Mouse (Mus musculus) naive thymus-derived CD4-positive, alpha-beta T cell, adult 2 months (primary cell): Measurements from ENCODE around the gene Foxs1.
A peak's percentile ranks its signal among the peaks of the same experiment; 100 is the strongest.

Experiments used
- DNase-seq: peaks from one replicate; pipeline ENCODE4 v3.0.0-alpha.2; 2011; ENCODE audit warnings: low read depth

Gene Foxs1

DNA sequence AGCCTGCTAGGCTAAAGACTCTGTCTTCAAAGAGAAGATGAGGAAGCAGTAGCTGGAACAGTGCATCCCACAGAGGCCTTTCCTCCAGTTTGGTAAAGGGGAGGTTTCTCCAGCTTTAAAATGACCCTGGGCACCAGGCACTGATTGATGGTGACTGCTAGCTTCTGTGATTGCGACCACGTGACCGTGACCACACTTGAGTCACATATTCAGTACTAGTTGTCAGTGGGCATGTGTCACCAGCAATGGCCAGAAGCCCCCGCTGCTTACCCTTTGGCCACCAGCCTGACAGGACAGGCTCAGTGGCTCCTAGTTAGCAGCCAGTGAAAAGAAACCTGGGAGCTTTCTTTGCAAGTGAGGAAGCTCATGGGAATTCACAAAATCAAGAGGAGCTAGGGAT lies 29.4 kb downstream of the Foxs1 start:
- DNase-seq, result peak; percentile 18

- no peak for DNase-seq
Observed at GRCm38 (mm10) chr2:152902658-152903057, 30.4 kb downstream of the Foxs1 start.

GRCm38 (mm10) chr2:152901296-152901695 lies 31.7 kb downstream of the Foxs1 start:
- DNase-seq, result no peak

DNA sequence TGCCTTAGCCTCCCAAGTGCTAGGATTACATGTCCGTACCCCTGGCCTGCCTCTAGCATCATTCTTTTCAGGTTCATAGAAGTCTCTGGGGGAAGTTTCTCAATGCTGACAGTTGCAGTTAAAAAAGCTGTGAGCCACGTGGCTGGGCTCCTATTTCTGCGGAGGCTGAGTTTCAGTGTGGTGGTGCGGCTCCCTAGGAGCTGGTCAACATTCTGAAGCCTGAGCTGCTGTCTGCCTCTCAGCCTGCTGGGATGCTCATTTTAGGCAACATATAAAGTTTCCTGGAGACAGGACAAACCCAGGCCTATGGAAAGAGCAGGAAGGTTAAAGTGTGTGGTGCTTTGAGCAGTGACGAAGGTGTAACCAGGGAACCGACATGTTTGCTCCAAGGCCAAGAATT lies 34.0 kb downstream of the Foxs1 start:
- DNase-seq, result no peak

GRCm38 (mm10) chr2:152896926-152897325 lies 36.1 kb downstream of the Foxs1 start:
- no peak for DNase-seq

GRCm38 (mm10) chr2:152895834-152896233 lies 37.2 kb downstream of the Foxs1 start:
- DNase-seq, result no peak

DNA sequence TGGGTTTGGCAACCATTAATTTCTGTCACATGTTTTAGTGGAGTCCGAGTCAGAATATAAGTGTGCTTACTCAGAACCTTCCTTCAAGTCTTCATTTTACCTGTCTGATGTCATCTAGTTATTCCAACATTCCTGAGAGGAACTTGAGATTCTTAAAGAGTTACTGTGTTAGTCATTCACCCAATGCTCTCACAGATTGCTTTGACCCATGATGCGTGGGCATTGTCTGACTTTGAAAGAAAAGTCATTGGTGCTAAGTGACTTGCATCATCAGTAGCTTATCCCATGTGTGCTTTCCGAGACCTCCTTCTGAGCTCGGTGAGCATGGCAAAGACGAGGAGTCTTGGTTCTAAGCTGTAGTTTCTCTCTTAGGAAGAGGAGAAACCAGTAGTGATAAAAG lies 44.2 kb downstream of the Foxs1 start:
- no peak for DNase-seq

DNA sequence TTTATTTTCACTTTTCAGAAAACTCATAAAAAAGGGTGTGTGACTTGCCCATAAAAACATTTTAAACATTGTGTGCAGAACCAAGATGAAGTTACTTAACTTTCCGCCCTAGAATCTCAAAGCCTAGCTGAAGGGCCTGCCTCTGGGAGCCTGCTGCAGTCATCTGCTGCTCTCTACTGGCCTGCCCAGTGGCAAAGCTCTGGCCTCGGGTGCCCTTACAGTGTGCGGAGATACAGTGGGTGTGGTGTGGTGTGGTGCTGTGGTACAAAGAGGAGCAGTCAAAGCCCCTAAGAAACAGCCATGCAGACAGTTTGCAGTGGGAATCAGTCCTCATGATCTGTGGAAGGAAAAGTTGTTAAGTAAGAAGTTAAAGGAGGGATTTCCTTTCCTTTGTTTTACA lies 45.8 kb downstream of the Foxs1 start:
- DNase-seq, result no peak

- no peak for DNase-seq
Observed at GRCm38 (mm10) chr2:152884101-152884645, 48.8 kb downstream of the Foxs1 start.
